Mouse (Mus musculus) embryo, embryonic 11 days (tissue): ENCODE data around the gene Prr12.
"Not testable (repeated sequence)": the region's sequence is repeated elsewhere in the genome, so short reads cannot be mapped to it uniquely, and the experiment has no call there.

Experiments
- DNase-seq: peaks from one replicate; pipeline ENCODE4 v3.0.0-alpha.2; 2015

Prr12 gene

DNA sequence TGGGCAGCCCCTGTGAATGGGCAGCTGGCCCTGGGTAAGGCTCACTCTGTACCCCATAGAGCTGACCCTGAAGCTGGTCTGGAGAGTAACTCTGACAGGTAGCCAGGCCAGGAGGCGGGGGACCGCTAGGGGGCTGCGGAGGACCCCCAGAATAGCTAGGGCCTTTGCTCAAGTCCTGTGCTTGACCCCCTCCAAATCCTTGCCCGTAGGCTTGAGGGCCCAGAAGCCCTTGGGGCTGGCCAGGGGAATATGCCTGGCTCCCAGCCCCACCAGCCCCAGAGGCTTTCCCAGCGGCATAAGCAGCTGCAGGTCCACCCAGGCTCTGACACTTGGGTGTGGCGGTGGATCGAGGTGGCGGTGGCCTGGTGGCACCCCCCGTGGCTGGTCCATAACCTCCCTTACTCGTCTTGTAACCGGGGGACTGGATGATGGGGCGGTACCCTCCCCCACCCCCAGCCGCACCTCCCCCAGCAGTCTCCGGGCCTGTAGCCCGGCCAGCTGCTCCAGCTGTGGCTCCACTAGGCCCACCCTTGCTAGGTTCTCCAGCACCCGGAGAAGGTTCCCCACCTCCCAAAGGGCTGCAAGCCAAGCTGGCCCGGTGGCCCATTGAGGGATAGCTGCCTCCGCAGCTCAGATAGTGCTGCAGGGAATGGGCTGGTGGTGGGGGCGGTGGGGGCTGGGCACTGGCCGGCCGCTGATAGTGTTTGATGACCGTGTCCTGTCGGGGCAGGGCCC is 3.6 kb downstream of the Prr12 start:
- DNase-seq: no peak

DNA sequence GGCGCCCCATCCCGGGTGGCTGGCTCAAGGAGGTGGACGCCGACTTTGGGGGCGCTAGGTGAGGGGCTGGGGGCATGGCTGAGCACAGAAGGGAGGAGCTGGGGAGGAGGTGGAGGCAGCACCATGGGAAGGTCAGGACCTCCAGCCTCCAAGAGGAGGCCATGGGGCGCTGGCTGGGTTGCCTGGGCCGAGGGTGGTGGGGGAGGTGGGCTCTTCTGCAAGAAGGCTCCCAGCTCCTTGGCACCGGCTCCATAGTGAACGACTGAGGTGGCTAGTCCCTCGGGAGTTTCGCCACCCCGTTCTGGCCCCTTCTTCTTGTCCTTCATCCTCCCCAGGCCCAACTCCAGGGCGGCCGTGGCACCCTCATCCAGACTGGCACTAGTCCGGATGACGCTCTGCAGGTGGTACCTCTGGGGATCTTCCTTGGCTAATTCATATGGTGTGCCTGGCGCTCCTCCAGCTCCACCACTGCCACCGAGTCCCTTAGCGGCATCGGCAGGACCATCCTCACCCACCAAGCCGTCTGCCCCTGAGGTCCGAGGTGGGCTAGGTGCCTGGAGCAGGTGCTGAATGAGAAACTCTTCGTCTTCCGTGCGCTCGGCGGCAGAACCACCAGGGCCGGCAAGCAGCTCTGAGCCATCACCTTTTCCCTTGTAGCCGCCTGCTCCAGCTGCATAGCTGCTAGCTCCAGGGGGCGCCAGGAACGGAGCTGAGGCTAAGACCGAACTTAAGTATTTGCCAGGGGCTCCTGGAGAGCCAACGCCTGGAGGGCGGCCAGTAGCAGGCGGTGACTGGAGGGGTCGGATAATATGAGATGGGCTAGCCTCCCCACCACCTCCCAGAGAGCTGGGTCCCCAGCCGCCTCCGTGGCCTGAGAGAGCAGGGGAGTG is 4.4 kb downstream of the Prr12 start:
- DNase-seq: no peak

DNA sequence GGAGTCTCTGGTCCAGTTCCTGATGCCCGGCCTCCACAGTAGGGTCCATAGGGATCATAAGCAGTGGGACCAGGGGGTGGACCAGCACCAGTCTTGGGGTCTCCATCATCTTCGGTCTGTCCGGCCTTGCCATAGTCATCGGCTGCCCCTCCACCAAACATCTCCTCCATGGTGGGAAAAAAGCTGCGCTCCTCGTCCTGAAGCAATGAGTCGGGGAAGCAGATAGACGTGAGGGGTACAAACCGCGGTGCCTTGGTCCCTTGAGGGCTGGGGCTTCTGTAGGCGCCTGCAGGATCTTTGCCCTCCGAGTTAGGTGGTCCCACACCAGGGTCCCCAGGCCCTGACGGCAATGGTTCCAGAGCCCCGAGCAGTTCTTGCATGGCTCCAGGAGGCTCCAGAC is 5.2 kb downstream of the Prr12 start:
- no peak for DNase-seq

DNA sequence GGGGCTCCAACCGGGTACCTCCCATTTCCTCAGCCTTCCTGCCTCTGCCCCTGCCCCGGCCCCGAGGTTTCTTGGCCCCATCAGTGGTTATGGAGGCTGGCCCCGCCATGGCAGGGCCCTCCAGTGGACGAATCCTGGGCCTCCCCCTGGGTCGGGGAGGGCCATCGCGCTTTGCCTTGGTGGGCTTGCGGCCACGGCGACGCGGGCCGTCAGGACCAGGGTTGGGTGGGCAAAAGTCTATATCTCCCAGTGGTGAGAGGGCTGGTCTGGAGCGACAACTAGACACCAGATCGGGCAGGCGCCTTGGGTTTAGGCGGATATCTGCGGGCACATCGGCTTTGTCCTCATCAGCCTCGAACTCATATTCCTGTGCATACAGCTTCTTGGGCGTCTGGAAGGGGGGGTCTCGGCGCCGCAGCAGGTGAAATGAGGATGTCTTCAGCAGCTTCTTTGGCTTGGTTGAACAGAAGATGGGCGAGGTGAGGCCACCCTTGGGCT is 5.8 kb downstream of the Prr12 start:
- no peak for DNase-seq

DNA sequence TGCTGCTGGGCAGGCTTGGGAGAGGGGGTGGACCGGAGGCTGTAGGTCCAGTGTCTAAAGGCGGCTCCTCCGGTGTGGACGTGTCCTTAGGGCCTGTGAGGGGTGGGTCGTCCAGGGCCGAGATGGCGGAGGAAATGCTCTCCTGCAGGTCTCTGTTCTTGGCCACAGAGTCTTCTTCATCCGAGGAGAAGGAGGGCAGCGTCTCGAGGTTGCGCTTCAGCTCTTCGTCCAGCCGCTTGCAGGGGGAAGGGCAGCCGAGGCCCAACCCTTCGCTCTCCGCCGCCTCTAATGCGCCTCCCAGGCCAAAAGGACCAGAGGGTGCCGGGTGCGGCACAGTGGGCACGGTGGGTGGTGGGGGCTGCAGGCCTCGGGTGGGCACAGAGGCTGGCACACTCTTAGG is 6.9 kb downstream of the Prr12 start:
- DNase-seq: no peak

DNA sequence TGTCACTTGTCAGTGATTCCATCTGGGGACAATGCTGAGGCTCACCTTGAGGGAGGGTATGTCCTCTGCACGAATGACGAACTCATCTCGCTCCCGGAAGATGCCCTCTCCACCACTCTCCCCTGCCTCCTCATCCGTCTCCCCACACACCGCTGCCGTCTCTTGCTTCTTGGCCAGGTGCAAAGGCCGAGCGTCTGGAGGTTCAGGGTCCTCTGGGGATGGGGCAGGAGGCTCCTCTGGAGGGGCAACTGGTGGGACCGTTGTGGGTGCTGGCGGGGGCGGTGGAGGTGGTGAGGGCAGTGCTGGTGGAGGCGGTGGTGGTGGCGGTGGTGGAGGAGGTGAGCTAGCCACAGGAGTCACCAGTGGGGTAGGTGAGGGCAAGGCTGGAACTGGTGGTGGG is 9.4 kb downstream of the Prr12 start:
- DNase-seq: no peak

DNA sequence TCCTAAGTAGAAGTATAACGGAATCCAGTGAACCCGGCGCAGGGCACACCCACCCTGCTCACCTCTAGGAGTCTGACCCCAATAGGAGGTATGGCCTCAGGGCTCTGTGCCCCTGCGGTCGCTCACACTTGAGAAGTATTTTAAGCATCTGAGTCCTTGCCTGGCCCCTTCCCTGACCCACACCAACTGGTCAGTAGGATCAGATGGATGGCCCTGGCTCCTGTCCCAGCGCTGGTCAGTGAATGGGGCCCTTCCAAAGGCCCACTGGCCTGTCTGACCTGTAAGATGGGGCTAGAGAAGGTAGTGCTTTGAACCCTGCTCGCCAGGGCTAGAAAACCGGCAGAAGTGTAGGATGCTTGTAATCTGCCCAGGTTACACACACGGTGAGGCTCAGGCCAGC is 11.8 kb downstream of the Prr12 start:
- DNase-seq: no peak

DNA sequence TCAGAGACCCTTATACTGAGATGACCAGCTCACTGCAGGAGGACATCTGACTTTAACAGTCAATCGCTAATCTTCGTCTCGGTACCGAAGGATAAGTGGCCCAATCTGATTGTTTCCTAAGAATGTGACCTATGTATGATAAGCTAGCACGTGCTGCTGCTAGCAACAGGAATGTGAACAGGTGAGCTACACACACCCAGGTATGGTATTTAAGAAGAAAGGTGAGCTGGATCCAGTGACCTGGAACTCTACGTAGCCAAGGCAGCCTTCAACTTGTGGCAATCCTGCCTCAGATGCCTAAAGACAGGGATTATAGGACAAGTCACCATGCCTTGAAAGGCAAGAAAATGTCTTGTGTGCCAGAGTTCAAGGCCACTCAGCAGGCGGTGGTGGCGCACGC is 14.3 kb downstream of the Prr12 start:
- DNase-seq: no peak

DNA sequence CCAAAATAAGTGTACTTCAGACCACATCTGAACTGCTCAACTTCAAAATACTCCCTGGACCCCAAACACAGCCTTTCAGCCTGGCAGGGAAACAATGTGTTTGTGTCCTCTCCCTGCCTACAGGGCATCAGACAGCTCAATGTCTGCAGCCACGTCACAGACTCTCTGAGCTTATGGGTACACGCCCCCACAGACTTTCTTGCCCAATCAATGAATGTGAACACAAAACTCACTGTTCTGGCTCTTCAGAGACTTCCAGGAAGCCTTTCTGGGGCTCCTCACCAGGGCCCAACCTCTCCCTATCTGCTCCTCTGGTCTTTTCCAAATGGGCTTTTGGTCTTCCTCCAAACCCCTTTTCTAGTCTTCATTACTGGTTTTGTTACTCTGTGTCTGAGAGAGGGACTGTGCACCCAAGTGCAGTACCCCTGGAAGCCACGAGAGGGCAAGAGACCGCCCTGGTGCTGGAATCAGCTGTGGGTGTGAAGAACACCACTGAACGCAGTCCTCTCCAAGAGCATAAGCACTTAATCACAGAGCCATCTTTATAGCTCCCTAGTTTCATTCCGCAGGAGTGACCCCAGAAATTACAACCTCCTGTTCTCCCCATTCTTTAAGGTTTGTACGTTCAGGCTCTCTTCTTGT is 14.8 kb downstream of the Prr12 start:
- DNase-seq: peak; percentile 36

DNA sequence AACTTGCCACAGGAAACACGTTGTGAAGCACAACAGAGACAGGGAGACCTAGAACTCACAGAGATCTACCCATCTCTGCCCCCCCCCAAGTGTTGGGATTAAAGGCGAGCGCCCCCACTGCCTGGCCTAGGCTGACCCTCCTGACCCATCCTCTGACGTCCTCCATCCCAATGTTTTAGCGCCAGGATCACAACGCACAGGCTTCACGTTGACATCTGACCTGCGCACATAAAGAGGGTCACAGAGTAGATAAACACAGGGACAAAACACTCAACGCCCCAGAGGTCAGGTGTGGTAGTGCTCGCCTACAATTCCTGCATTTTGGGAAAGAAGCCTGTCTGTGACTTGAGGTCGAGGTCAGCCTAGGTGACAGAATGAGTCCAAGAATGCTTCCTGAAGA is 16.0 kb downstream of the Prr12 start:
- DNase-seq: no peak

DNA sequence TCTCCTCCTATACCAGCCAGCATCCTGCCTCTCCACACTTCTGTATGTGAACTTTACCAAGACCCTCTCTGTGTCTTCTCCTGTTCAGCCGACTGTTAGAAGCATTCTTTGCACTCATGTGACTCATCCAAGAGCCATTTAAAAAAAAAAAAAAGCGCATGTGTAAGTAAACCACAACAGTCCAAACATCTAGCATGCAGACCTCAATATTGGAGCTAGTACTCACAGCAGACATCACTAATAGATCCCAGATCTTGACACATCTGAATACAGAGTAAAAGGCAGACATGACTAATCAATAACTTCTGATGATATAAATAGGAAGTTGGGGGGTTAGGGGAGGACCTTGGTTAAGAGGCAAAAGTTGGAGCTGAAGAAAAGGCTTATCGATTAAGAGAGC is 17.1 kb downstream of the Prr12 start:
- DNase-seq: no peak

DNA sequence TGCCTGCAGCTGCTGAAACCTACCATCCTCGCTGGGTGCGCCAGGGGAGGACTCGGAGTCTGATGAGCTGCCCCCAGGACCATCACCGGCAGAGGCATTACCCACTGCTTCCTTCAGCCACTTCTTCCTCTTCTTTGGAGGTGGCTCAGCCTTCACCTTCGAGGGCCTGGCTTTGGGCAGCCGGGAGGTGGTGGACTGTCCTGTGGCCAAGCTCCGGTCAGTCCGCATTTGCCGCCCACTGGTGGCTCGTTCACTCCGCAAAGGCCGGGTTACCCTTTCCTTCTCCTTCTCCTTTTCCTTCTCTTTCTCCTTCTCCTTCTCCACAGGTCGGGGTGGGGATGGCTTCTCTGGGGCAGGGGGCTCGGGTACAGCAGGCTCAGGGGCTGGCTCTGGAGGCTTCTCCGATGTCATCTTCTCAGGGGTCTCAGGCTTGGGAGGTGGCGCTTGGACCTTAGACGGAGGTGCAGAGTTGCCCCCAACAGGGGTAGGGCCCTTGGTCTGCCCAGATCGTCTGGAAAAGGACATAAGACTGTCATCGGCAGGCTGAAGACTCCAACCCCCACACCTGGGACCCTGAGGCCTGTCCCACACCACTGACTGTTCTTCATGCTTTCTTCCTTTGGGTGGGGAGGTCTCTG is 18.8 kb downstream of the Prr12 start:
- DNase-seq: no peak

DNA sequence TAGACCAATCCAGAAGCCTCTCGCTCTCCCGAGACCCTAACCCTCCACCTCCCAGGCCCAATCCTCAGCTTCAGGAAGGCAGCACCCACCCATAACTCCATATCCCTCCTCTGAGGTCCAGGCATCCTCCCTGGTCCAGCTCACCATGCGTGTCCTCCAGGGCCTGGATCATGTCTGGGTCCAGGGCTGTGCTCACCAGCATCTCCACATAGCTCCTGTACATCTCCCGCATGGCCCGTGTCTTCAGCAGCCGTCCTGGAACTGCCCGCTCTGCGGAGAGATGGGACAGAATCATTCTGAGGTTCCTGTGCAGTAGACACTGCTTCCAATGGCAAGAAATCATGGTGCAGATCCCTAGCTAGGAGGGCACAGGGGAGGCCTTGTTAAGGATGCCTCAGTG is 21.8 kb downstream of the Prr12 start:
- no peak for DNase-seq

DNA sequence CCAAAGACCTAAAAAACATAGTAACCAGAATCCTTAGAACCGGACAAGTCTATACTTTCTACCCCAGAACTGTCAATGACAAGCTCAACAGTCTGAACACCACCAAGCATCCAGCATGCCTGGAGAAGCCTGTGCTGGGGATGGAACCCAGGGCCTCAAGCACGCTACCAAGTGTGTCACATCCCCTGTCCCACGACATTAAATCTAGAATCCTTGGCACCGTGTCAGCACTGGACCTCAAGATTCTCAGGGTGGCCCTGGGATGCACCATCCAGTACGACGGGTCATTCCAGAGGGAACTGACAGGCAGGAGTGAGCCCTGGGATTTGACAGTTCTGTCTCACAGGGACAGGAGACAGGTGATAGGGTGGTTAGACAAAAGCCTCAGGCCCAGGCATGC is 22.7 kb downstream of the Prr12 start:
- DNase-seq: no peak

DNA sequence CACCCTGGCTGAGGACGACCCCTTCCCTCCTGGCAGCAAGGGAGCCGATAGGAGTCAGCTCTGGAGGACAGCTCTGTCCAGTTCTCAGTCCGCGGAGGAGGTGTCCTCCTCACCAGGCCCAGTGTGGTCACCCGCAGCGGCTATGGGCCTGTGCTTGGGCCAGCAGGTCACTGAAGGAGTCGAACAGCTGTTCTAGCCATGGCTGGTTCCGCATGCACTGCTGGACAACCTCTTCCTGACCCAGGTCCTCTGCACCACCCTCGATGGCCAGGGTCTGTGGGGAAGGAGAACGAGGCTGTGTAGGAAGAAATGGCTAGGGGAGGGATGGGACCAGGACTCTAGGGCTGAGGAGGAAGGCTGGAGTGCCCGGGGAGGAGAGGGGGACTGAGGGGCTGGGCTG is 24.3 kb downstream of the Prr12 start:
- no peak for DNase-seq

DNA sequence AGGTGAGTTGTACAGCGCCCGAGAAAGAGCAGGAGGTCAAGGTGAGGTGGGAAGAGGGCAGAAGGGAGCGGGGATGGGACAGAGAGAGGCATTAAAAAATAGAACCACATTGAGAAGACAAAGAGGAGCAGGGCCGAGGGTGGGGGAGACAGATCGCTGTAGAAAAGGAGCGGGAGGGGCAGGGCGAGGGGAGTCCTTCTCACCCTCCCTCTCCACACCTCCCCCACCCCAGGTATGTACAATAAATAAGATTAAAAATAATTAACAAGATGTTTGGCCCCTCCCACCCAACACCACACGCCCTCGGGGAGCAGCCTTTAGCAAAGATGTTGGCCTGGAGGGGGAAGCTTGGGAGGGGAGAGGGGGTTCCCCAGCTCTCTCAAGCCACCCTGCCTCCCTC is 24.9 kb downstream of the Prr12 start:
- DNase-seq: no peak

DNA sequence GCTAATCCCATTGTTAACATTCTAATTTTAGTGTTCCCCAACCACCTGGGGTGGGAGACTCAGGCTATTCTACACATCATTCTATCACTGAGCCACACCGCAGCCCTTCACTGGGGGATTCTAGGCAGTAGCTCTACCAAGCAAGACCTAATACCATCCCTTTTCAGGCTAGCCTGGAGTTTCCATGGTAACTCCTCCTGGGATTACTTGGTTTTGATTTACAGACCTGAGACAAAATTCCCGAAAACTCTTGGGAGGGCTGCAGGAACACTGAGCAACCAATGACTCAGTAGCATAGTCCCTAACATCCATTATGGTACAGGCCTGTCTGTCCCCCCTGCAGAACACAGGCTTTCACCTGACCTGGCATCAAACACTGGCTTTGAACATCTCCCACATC is 26.4 kb downstream of the Prr12 start:
- no peak for DNase-seq

DNA sequence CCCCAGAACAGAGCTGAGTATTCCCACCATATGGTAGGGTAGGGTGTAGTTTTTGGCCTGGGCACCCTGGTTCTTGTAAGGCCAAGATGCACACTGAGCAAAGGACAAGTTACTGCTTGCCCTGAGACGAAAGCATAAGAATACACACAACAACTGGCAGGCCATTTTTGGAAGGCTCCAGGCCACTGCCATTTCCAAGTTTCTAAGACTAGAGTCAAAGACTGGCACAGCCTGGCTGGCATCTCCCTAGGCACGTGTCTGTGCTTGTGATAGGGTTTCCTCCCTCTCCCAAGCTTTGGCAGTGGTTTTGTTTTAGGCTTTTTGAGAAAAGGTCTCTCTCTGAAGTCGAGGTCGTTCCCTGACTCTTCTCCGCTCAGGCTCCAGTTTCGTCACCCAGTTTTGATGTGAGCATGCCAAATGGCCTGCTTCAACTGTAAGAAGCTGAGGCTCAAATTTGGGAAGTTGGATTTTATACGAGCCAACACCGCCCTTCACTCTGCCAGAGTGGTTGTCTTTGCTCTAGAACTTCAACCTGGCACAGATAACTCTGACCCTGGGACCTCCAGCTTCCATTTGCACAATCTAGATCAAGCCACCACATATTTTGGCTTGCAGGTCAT is 27.0 kb downstream of the Prr12 start:
- no peak for DNase-seq

DNA sequence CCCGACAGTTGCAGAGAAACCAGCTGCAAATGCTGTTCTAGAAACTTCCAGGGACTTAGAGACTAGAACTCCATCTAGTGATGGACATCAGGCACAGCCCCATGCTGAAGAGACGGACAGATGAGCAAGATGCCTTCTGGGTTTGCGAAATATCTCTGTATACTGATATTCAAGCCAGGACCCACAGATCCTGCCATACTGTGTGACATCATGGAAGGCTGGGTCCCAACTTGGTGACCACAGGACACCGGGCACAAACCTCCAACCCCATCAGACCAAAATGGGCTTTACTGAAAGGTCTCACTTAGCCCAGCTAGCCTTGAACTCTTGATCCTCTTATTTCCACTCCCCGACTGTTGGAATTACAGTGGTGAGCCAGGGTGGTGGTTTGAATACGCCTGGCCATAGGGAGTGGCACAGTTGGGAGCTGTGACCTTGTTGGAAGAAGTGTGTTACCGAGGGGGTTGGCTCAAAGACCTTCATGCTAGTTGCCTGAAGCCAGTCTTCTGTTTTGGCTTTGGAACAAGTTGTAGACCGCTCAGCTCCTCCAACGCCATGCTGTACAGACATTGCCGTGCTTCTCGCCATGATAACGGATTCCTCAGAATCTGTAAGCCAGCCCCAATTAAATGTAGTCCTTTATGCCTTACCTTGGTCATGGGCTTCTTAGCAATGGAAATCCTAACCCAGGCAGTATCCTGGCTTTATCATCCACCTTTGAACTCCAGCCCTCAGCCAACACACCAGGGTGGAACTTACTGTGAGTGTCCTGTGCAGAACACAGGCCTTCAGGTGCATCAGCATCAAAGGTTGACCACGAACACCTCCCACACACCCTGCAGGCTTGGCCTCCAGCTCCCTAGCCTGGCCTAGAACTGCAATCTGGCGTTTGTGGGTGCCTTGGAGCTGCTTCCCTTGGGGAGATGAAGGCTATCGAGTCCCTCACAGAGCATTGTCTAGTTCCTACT is 28.1 kb downstream of the Prr12 start:
- DNase-seq: no peak

DNA sequence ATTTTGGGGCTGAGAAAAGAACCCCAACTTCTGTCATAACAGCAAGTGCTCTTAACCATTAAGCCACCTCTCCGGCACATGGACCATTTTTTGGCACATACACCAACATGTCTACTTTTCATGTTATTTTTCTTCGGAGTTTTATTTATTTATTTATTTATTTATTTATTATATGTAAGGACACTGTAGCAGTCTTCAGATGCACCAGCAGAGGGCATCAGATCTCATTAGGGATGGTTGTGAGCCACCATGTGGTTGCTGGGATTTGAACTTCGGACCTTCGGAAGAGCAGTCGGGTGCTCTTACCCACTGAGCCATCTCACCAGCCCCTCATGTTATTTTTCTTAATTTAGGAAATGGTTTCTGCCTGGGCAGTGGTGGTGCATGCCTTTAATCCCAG is 29.0 kb downstream of the Prr12 start:
- DNase-seq: not testable (repeated sequence)

DNA sequence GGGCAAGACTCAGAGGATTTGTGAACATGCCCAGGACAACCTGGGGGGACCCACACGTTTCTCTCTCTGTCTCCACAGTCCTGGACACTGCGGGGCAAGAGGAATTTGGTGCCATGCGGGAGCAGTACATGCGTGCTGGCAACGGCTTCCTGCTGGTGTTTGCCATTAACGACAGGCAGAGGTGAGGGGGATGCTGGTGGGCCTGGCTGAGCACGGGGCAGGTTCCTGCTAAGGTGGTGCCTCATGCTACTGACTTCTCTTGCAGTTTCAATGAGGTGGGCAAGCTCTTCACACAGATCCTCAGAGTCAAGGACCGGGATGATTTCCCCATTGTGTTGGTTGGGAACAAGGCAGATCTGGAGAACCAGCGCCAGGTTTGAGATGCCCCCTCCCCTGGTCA is 32.5 kb downstream of the Prr12 start:
- no peak for DNase-seq
